Mouse (Mus musculus) ES-CJ7 (cell line): ENCODE measurements around the gene 1700016K19Rik.

Experiments
- DNase-seq: peaks from one replicate; pipeline ENCODE4 v3.0.0; 2011; ENCODE audit warnings: low read depth, low spot score

The 1700016K19Rik gene

GRCm38 (mm10) chr11:75999440-76000155 lies at the start of gene 1700016K19Rik:
1700016K19Rik (plus strand) TSS chr11:75999912.
- peak; percentile 96 for DNase-seq

GRCm38 (mm10) chr11:75950459-75950858 lies 49.3 kb upstream of the 1700016K19Rik start:
- no peak for DNase-seq

GRCm38 (mm10) chr11:75951895-75952294 lies 47.8 kb upstream of the 1700016K19Rik start:
- no peak for DNase-seq

GRCm38 (mm10) chr11:75954896-75955295 lies 44.8 kb upstream of the 1700016K19Rik start:
- no peak for DNase-seq

- no peak for DNase-seq
Observed at GRCm38 (mm10) chr11:75956651-75957050, 43.1 kb upstream of the 1700016K19Rik start.

GRCm38 (mm10) chr11:75957124-75957832 lies 42.4 kb upstream of the 1700016K19Rik start:
- no peak for DNase-seq

GRCm38 (mm10) chr11:75961782-75962181 lies 37.9 kb upstream of the 1700016K19Rik start:
- no peak for DNase-seq

GRCm38 (mm10) chr11:75963730-75964475 lies 35.8 kb upstream of the 1700016K19Rik start:
- peak; percentile 46 for DNase-seq

- DNase-seq: no peak
Observed at GRCm38 (mm10) chr11:75964476-75964730, 35.3 kb upstream of the 1700016K19Rik start.

- DNase-seq: no peak
Observed at GRCm38 (mm10) chr11:75965674-75966400, 33.9 kb upstream of the 1700016K19Rik start.

- peak; percentile 70 for DNase-seq
Observed at GRCm38 (mm10) chr11:75966401-75967372, 33.0 kb upstream of the 1700016K19Rik start.

- no peak for DNase-seq
Observed at GRCm38 (mm10) chr11:75968761-75969160, 31.0 kb upstream of the 1700016K19Rik start.

- no peak for DNase-seq
Observed at GRCm38 (mm10) chr11:75970629-75971028, 29.1 kb upstream of the 1700016K19Rik start.

- no peak for DNase-seq
Observed at GRCm38 (mm10) chr11:75972188-75972587, 27.5 kb upstream of the 1700016K19Rik start.

- DNase-seq: no peak
Observed at GRCm38 (mm10) chr11:75972916-75973567, 26.7 kb upstream of the 1700016K19Rik start.

GRCm38 (mm10) chr11:75973988-75974387 lies 25.7 kb upstream of the 1700016K19Rik start:
- peak; percentile 31 for DNase-seq

GRCm38 (mm10) chr11:75976748-75977147 lies 23.0 kb upstream of the 1700016K19Rik start:
- DNase-seq: no peak

- no peak for DNase-seq
Observed at GRCm38 (mm10) chr11:75978051-75978450, 21.7 kb upstream of the 1700016K19Rik start.

- no peak for DNase-seq
Observed at GRCm38 (mm10) chr11:75980413-75980812, 19.3 kb upstream of the 1700016K19Rik start.

GRCm38 (mm10) chr11:75983194-75983593 lies 16.5 kb upstream of the 1700016K19Rik start:
- DNase-seq: peak; percentile 54
